Mouse (Mus musculus) heart, embryonic 12.5 days (tissue): ENCODE results near the gene Amigo3. TPM values are rescaled to one million over a fixed set of nuclear protein-coding genes. Genes with fewer than 3 reads are reported as not detected.
"Not testable (repeated sequence)": the region's sequence is repeated elsewhere in the genome, so short reads cannot be mapped to it uniquely, and the experiment has no call there.

ENCODE experiments used
- ATAC-seq: fragments of 200-750 bp; cut with Nextera tagmentation; 2 replicates; pipeline ENCODE4 v1.8.0; 2017; ENCODE audit warnings: moderate TSS enrichment, moderate library complexity; ENCODE audit not compliant: insufficient number of reproducible peaks, low FRiP score
- H3K27ac ChIP-seq: fragments of 300-500 bp; sonication (generic); 2 replicates; pipeline ENCODE4 v1.5.1; 2016; ENCODE audit warnings: mild to moderate bottlenecking, moderate library complexity; ENCODE audit not compliant: poor library complexity, severe bottlenecking
- H3K27me3 ChIP-seq: fragments of 300-500 bp; sonication (generic); replicated peaks from 2 replicates; pipeline ENCODE4 v1.6.1; 2016; ENCODE audit warnings: mild to moderate bottlenecking, moderate library complexity
- H3K36me3 ChIP-seq: fragments of 300-500 bp; sonication (generic); 2 replicates; pipeline ENCODE4 v1.6.1; 2016; ENCODE audit warnings: mild to moderate bottlenecking, moderate library complexity
- H3K4me1 ChIP-seq: fragments of 300-500 bp; sonication (generic); replicated peaks from 2 replicates; pipeline ENCODE4 v1.6.1; 2016; ENCODE audit warnings: mild to moderate bottlenecking
- H3K4me2 ChIP-seq: fragments of 300-500 bp; sonication (generic); 2 replicates; pipeline ENCODE4 v1.6.1; 2016; ENCODE audit warnings: mild to moderate bottlenecking, moderate library complexity
- H3K4me3 ChIP-seq: fragments of 300-500 bp; sonication (generic); 2 replicates; pipeline ENCODE4 v1.5.1; 2016; ENCODE audit warnings: mild to moderate bottlenecking
- H3K9ac ChIP-seq: fragments of 300-500 bp; sonication (generic); 2 replicates; pipeline ENCODE4 v1.6.1; 2016; ENCODE audit warnings: mild to moderate bottlenecking, moderate library complexity
- H3K9me3 ChIP-seq: fragments of 300-500 bp; sonication (generic); replicated peaks from 2 replicates; pipeline ENCODE4 v1.6.1; 2016; ENCODE audit warnings: mild to moderate bottlenecking, moderate library complexity
- WGBS: fragments of 180-500 bp; shearing (Covaris S2); methylation state at CpG from one replicate; pipeline ENCODE4 v1.1.7; 2016; 5-methylcytosine and 5-hydroxymethylcytosine counted together
- polyA plus RNA-seq: library from polyadenylated mRNA; unstranded; fragments of >200 nt; fragmentation: Nextera tagmentation; extraction: Ambion mirVana; gene quantifications from 2 replicates; pipeline ENCODE4 v1.2.1, GENCODE M21; 2016

Gene Amigo3
- 2.4 and 3.1 TPM in 2 replicates for polyA plus RNA-seq

- peaks cover 36% of the 10 kb centered on the region for H3K4me1 ChIP-seq
- H3K27ac ChIP-seq = peak within 1 kb of the TSS; percentile 14; the same call in 1 of the 2 replicates
- H3K36me3 ChIP-seq = peaks cover 73% of the 10 kb centered on the region
- H3K4me3 ChIP-seq = peak within 1 kb of the TSS; percentile 24
- no peaks in the 10 kb centered on the region for H3K27me3 ChIP-seq
- H3K4me2 ChIP-seq = peak within 1 kb of the TSS; percentile 62
- H3K9me3 ChIP-seq = no peaks in the 10 kb centered on the region
- 55% methylated on average over 20 of the region's 20 CpGs for WGBS
- H3K9ac ChIP-seq = peak within 1 kb of the TSS; percentile 61; the same call in 1 of the 2 replicates
- ATAC-seq = peak; percentile 34
Observed at GRCm38 (mm10) chr9:108052885-108053664, at the start of gene Amigo3. Amigo3 (plus strand) TSS chr9:108053159.

- no peak for ATAC-seq
- Histone ChIP-seq H3K36me3 (0 out of 2 replicates have a peak, but pooled peaks cover 3% of the 10 kb centered on the region), H3K27ac (peak overlapping the region; percentile 97), H3K9ac (peak overlapping the region; percentile 98), H3K4me3 (peak overlapping the region; percentile 97), H3K27me3 (0 out of 2 replicates have a peak, but pooled peaks cover 3% of the 10 kb centered on the region), H3K4me2 (peak overlapping the region; percentile 83), H3K9me3 (no peaks in the 10 kb centered on the region), H3K4me1 (peaks cover 31% of the 10 kb centered on the region)
- 23% methylated on average over 8 of the region's 8 CpGs for WGBS
Observed at GRCm38 (mm10) chr9:108003531-108003890, 49.4 kb upstream of the Amigo3 start.

- ATAC-seq = no peak
- H3K27ac ChIP-seq = no peak overlapping the region
- no peaks in the 10 kb centered on the region for H3K27me3 ChIP-seq
- H3K9me3 ChIP-seq = no peaks in the 10 kb centered on the region
- H3K4me2 ChIP-seq = no peak overlapping the region
- peaks cover 30% of the 10 kb centered on the region for H3K4me1 ChIP-seq
- H3K9ac ChIP-seq = 0 out of 2 replicates have a peak overlapping the region, but pooled peaks have one; percentile 41
- WGBS = 92% methylated on average over 5 of the region's 5 CpGs
- no peak overlapping the region for H3K4me3 ChIP-seq
- peaks cover 11% of the 10 kb centered on the region; the same call in 1 of the 2 replicates for H3K36me3 ChIP-seq
Observed at GRCm38 (mm10) chr9:108008041-108008440, 44.9 kb upstream of the Amigo3 start.

- Histone ChIP-seq H3K4me3 (no peak overlapping the region), H3K4me1 (peaks cover 14% of the 10 kb centered on the region), H3K4me2 (no peak overlapping the region), H3K27ac (no peak overlapping the region), H3K9ac (no peak overlapping the region), H3K27me3 (no peaks in the 10 kb centered on the region), H3K36me3 (peaks cover 12% of the 10 kb centered on the region; the same call in 1 of the 2 replicates), H3K9me3 (no peaks in the 10 kb centered on the region)
- no peak for ATAC-seq
Observed at GRCm38 (mm10) chr9:108010385-108010784, 42.6 kb upstream of the Amigo3 start.

DNA sequence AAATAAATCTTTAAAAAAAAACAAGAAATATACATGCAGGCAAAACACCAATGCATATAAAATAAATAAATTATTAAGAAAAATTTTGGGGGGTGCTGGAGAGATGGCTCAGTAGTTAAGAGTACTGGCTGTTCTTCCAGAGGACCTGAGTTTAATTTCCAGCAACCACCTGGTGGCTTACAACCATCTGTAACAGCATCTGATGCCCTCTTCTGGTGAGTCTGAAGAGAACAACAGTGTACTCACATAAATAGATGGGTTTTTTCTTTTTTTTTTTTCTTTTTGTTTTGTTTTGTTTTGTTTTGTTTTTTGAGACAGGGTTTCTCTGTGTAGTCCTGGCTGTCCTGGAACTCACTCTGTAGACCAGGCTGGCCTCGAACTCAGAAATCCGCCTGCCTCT is 39.4 kb upstream of the Amigo3 start:
- 97% methylated on average over 2 of the region's 2 CpGs for WGBS
- H3K4me1 ChIP-seq, H3K27ac ChIP-seq, H3K27me3 ChIP-seq, H3K4me3 ChIP-seq, H3K4me2 ChIP-seq, H3K9me3 ChIP-seq, H3K9ac ChIP-seq, ATAC-seq: not testable (repeated sequence)
- peaks cover 18% of the 10 kb centered on the region; the same call in 1 of the 2 replicates for H3K36me3 ChIP-seq

GRCm38 (mm10) chr9:108017127-108017526 is 35.8 kb upstream of the Amigo3 start:
- no peak overlapping the region for H3K4me3 ChIP-seq
- no peak for ATAC-seq
- H3K27ac ChIP-seq = no peak overlapping the region
- H3K4me2 ChIP-seq = no peak overlapping the region
- no peaks in the 10 kb centered on the region for H3K27me3 ChIP-seq
- no peak overlapping the region for H3K9ac ChIP-seq
- H3K9me3 ChIP-seq = no peaks in the 10 kb centered on the region
- peaks cover 18% of the 10 kb centered on the region for H3K4me1 ChIP-seq
- H3K36me3 ChIP-seq = peaks cover 18% of the 10 kb centered on the region; the same call in 1 of the 2 replicates
- 79% methylated on average over 3 of the region's 3 CpGs for WGBS

GRCm38 (mm10) chr9:108020741-108021140 is 32.2 kb upstream of the Amigo3 start:
- Histone ChIP-seq H3K9ac (no peak overlapping the region), H3K9me3 (no peaks in the 10 kb centered on the region), H3K27ac (peak overlapping the region; percentile 18; the same call in 1 of the 2 replicates), H3K27me3 (no peaks in the 10 kb centered on the region), H3K4me1 (peaks cover 16% of the 10 kb centered on the region), H3K4me2 (peak overlapping the region; percentile 24), H3K36me3 (peaks cover 27% of the 10 kb centered on the region), H3K4me3 (no peak overlapping the region)
- no peak for ATAC-seq
- WGBS = 92% methylated on average over 1 of the region's 1 CpGs

- Histone ChIP-seq H3K27me3 (no peaks in the 10 kb centered on the region), H3K36me3 (peaks cover 41% of the 10 kb centered on the region), H3K4me3 (no peak overlapping the region), H3K4me1 (peaks cover 16% of the 10 kb centered on the region), H3K4me2 (no peak overlapping the region), H3K27ac (no peak overlapping the region), H3K9me3 (peaks cover 5% of the 10 kb centered on the region), H3K9ac (no peak overlapping the region)
- WGBS = 85% methylated on average over 3 of the region's 3 CpGs
- no peak for ATAC-seq
Observed at GRCm38 (mm10) chr9:108023216-108023615, 29.7 kb upstream of the Amigo3 start.

- Histone ChIP-seq H3K4me1 (peaks cover 6% of the 10 kb centered on the region), H3K27me3 (no peaks in the 10 kb centered on the region), H3K9ac (no peak overlapping the region), H3K36me3 (peaks cover 50% of the 10 kb centered on the region), H3K9me3 (peaks cover 5% of the 10 kb centered on the region), H3K4me3 (no peak overlapping the region), H3K27ac (no peak overlapping the region), H3K4me2 (no peak overlapping the region)
- ATAC-seq = no peak
- 92% methylated on average over 3 of the region's 3 CpGs for WGBS
Observed at GRCm38 (mm10) chr9:108026584-108026983, 26.4 kb upstream of the Amigo3 start.

GRCm38 (mm10) chr9:108027867-108028266 is 25.1 kb upstream of the Amigo3 start:
- Histone ChIP-seq H3K36me3 (peaks cover 61% of the 10 kb centered on the region), H3K4me1 (no peaks in the 10 kb centered on the region), H3K27me3 (no peaks in the 10 kb centered on the region), H3K4me2 (no peak overlapping the region), H3K4me3 (no peak overlapping the region), H3K9me3 (peaks cover 5% of the 10 kb centered on the region), H3K9ac (no peak overlapping the region), H3K27ac (no peak overlapping the region)
- no peak for ATAC-seq
- WGBS = 95% methylated on average over 3 of the region's 3 CpGs

- Histone ChIP-seq H3K4me2 (no peak overlapping the region), H3K27me3 (no peaks in the 10 kb centered on the region), H3K36me3 (peaks cover 55% of the 10 kb centered on the region), H3K9ac (no peak overlapping the region), H3K9me3 (peaks cover 5% of the 10 kb centered on the region; the same call in 1 of the 2 replicates), H3K27ac (no peak overlapping the region), H3K4me3 (no peak overlapping the region), H3K4me1 (no peaks in the 10 kb centered on the region)
- ATAC-seq = no peak
- WGBS = 88% methylated on average over 5 of the region's 5 CpGs
Observed at GRCm38 (mm10) chr9:108032126-108032525, 20.8 kb upstream of the Amigo3 start.
